Mouse (Mus musculus) heart, postnatal 0 days (tissue): ENCODE data around the gene Abhd14b.

Source experiments
- CTCF ChIP-seq: IDR thresholded peaks from 2 replicates; pipeline ENCODE4 v1.5.1; 2016; ENCODE audit warnings: antibody characterized with exemption, control low read depth, low read depth
- EP300 ChIP-seq: IDR thresholded peaks from 2 replicates; pipeline ENCODE4 v1.6.1; 2016; ENCODE audit warnings: antibody characterized with exemption, low read depth

DNA sequence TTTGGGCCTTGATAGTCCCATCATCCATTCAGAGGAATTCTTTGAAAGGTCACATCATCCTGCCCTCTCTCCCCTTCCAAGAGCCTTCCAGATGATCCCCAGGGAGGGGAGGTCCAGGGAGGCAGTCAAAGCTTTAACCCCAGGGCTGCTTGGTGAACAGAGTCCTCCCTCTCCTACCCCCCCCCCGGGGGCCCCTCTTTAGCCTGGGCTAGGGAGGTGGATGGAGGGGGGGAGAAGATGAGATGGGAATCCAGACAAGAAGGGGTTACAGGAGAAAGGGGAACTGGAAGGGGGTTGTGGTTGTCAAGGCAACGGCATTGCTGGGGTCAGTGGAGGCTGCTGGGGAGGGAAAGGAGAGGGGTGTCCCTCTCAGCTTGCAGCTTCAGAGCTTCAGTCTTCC lies 26.7 kb upstream of the Abhd14b start:
- no peak for TF ChIP-seq CTCF
- TF ChIP-seq EP300: no peak
